Comparison of ENCODE assay signal across 13 mouse cellular contexts in genomic region chr4:122923392-122924344, GRCm38 (mm10). TPM values are rescaled to one million over a fixed set of nuclear protein-coding genes. Genes with fewer than 3 reads are reported as not detected.
DNase-seq lines count a peak whose midpoint lies in the region; ATAC-seq and TF ChIP-seq lines count a peak whose summit lies in the region.
"Had no signal": no experiment of that assay in that cellular context is flagged by ENCODE, and none has a peak within 500 bp of the region (broad histone marks: within the 10 kb centered on the region; RNA-seq: fewer than 3 reads in every experiment).

No protein-coding gene starts in this region.

- peak; percentile 64; the same call in 1 of the 2 replicates for ATAC-seq in kidney, embryonic 14.5 days (ENCODE audit: low FRiP score, low TSS enrichment)
- ATAC-seq in stomach, postnatal 0 days (ENCODE audit: low FRiP score, low TSS enrichment): 0 out of 2 replicates have a peak, but pooled peaks have one; percentile 10
- ATAC-seq: forebrain, embryonic 14.5 days; Patski had no signal

- no peaks in the 10 kb centered on the region for H3K36me3 ChIP-seq in heart, adult 2 months (ENCODE audit: control insufficient read depth, insufficient read depth, low read length)
- H3K36me3 ChIP-seq in kidney, embryonic 14.5 days (ENCODE audit: control insufficient read depth, insufficient read depth, low read length): no peaks in the 10 kb centered on the region
- no peaks in the 10 kb centered on the region for H3K36me3 ChIP-seq in stomach, postnatal 0 days (ENCODE audit: control insufficient read depth, insufficient read depth, low read length)
- H3K36me3 ChIP-seq: neural tube, embryonic 13.5 days had no signal

- H3K4me3 ChIP-seq in heart, adult 2 months: no peak overlapping the region
- no peak overlapping the region for H3K4me3 ChIP-seq in kidney, embryonic 14.5 days (ENCODE audit: low read length)
- H3K4me3 ChIP-seq in stomach, postnatal 0 days (ENCODE audit: low read depth, low read length): no peak overlapping the region
- H3K4me3 ChIP-seq: neural tube, embryonic 13.5 days had no signal

- no peak for TF ChIP-seq POLR2A in heart, adult 2 months (IDR thresholded peaks at IDR 0.05; ENCODE audit: insufficient read depth, low read depth, low read length)

- H3K79me2 ChIP-seq in heart, adult 2 months (replicated peaks; ENCODE audit: control insufficient read depth, insufficient read depth, low read length): no peaks in the 10 kb centered on the region

- no peak overlapping the region for H3K4me2 ChIP-seq in kidney, embryonic 14.5 days (replicated peaks; ENCODE audit: low read depth, low read length)
- no peak overlapping the region for H3K4me2 ChIP-seq in stomach, postnatal 0 days (replicated peaks; ENCODE audit: low read depth)
- H3K4me2 ChIP-seq: neural tube, embryonic 13.5 days had no signal

- H3K27ac ChIP-seq in heart, adult 2 months: 0 out of 2 replicates have a peak overlapping the region, but pooled peaks have one; percentile 1
- no peak overlapping the region for H3K27ac ChIP-seq in kidney, embryonic 14.5 days (ENCODE audit: low read depth, low read length)
- H3K27ac ChIP-seq in stomach, postnatal 0 days (replicated peaks): peak overlapping the region; percentile 35; the same call in 1 of the 2 replicates
- H3K27ac ChIP-seq: neural tube, embryonic 13.5 days had no signal

- TF ChIP-seq EP300 in heart, adult 2 months (IDR thresholded peaks at IDR 0.05; ENCODE audit: insufficient read depth, low read depth, low read length): no peak
- TF ChIP-seq EP300 in stomach, postnatal 0 days (optimal IDR thresholded peaks at IDR 0.05): no peak

- H3K4me1 ChIP-seq in heart, adult 2 months (ENCODE audit: control insufficient read depth, insufficient read depth, low read length): no peaks in the 10 kb centered on the region; the same call in 1 of the 2 replicates
- no peaks in the 10 kb centered on the region for H3K4me1 ChIP-seq in kidney, embryonic 14.5 days (ENCODE audit: control insufficient read depth, insufficient read depth, low read length)
- H3K4me1 ChIP-seq in stomach, postnatal 0 days (replicated peaks; ENCODE audit: control insufficient read depth, insufficient read depth): no peaks in the 10 kb centered on the region

- H3K9ac ChIP-seq in heart, adult 2 months (ENCODE audit: low read depth, low read length): no peak overlapping the region
- no peak overlapping the region for H3K9ac ChIP-seq in kidney, embryonic 14.5 days (ENCODE audit: low read depth, low read length)
- no peak overlapping the region for H3K9ac ChIP-seq in stomach, postnatal 0 days (ENCODE audit: low read length)
- H3K9ac ChIP-seq: neural tube, embryonic 13.5 days had no signal

- TF ChIP-seq CTCF in heart, adult 2 months (IDR thresholded peaks at IDR 0.05): no peak
- TF ChIP-seq CTCF in stomach, postnatal 0 days (IDR thresholded peaks at IDR 0.05; ENCODE audit: low read depth): no peak

- no peaks in the 10 kb centered on the region for H3K9me3 ChIP-seq in kidney, embryonic 14.5 days (ENCODE audit: control insufficient read depth, low read length)
- no peaks in the 10 kb centered on the region for H3K9me3 ChIP-seq in stomach, postnatal 0 days (ENCODE audit: control insufficient read depth, low read length)
- H3K9me3 ChIP-seq: neural tube, embryonic 13.5 days had no signal

- WGBS in heart, adult 2 months: 74% methylated on average over 15 of the region's 15 CpGs
- 79% methylated on average over 15 of the region's 15 CpGs for WGBS in kidney, embryonic 14.5 days
- WGBS in stomach, postnatal 0 days: 73% methylated on average over 15 of the region's 15 CpGs

- DNase-seq in heart, adult 2 months: peak; percentile 31 to 36
- no peak for DNase-seq in heart, postnatal 25 days (ENCODE audit: low spot score)
- DNase-seq in urinary bladder, postnatal 14 days (ENCODE audit: low spot score): peak; percentile 41
- DNase-seq in urinary bladder, postnatal 4 days (ENCODE audit: low spot score in 2 of 2): no peak
- no peak for DNase-seq in stomach, postnatal 0 days (ENCODE audit: low spot score)
- no peak for DNase-seq in thymus, postnatal 25 days
- DNase-seq in right cerebral cortex, postnatal 25 days: no peak
- DNase-seq: cerebellum, adult 9-11 months; lung, adult 2 months had no signal

- intact Hi-C loops in heart, adult 2 months (cut with DNase I): no loop called here
- intact Hi-C loops in heart, postnatal 25 days (cut with DNase I): no loop called here

- H3K27me3 ChIP-seq in heart, adult 2 months (ENCODE audit: control insufficient read depth, insufficient read depth, low read length): no peaks in the 10 kb centered on the region
- H3K27me3 ChIP-seq in kidney, embryonic 14.5 days (ENCODE audit: control insufficient read depth, insufficient read depth, low read length): no peaks in the 10 kb centered on the region
- H3K27me3 ChIP-seq in stomach, postnatal 0 days (ENCODE audit: control insufficient read depth, insufficient read depth, low read length): no peaks in the 10 kb centered on the region
- H3K27me3 ChIP-seq: neural tube, embryonic 13.5 days; Patski had no signal

RNA-seq across cellular contexts. Expression of gene Mfsd2a, which starts 37.3 kb away (rescaled TPM):
- total RNA-seq in heart, adult 2 months (2021): under 1 TPM; 0.23 to 0.39 TPM
- polyA plus RNA-seq in heart, adult 2 months (2012; rRNA removed): 0.12 TPM in 1 of 2 replicates, not detected in the other
- not detected for total RNA-seq in heart, postnatal 25 days (2021)
- 3.1 and 3.4 TPM in 2 replicates for polyA plus RNA-seq in kidney, embryonic 14.5 days (2014; fragmentation: Nextera tagmentation; extraction: Ambion mirVana)
- polyA plus RNA-seq in stomach, postnatal 0 days (2015; fragmentation: Nextera tagmentation; extraction: Ambion mirVana): 6.8 and 7.1 TPM in 2 replicates

RNA-seq across cellular contexts. Expression of gene Cap1, which starts 37.8 kb away (rescaled TPM):
- total RNA-seq in heart, adult 2 months (2021): 10 to 100 TPM; 48.4 to 53.4 TPM
- polyA plus RNA-seq in heart, adult 2 months (2012; rRNA removed): 38.3 and 42.8 TPM in 2 replicates
- total RNA-seq in heart, postnatal 25 days (2021): 10 to 100 TPM; 52.6 to 54.5 TPM
- polyA plus RNA-seq in kidney, embryonic 14.5 days (2014; fragmentation: Nextera tagmentation; extraction: Ambion mirVana): 45.6 and 76.7 TPM in 2 replicates
- polyA plus RNA-seq in stomach, postnatal 0 days (2015; fragmentation: Nextera tagmentation; extraction: Ambion mirVana): 53.2 and 56.2 TPM in 2 replicates

Comparison
In these comparisons a context has a peak if more than half of its experiments do, and no peak if none do; other contexts are left out.
1. DNase-seq: peak in heart, adult 2 months (2 of 2) and urinary bladder, postnatal 14 days (single experiment); none in heart, postnatal 25 days (single experiment), urinary bladder, postnatal 4 days (0 of 2), stomach, postnatal 0 days (single experiment), thymus, postnatal 25 days (single experiment) and right cerebral cortex, postnatal 25 days (single experiment).